13 mouse cellular contexts compared by ENCODE assay signal in the genomic region with DNA sequence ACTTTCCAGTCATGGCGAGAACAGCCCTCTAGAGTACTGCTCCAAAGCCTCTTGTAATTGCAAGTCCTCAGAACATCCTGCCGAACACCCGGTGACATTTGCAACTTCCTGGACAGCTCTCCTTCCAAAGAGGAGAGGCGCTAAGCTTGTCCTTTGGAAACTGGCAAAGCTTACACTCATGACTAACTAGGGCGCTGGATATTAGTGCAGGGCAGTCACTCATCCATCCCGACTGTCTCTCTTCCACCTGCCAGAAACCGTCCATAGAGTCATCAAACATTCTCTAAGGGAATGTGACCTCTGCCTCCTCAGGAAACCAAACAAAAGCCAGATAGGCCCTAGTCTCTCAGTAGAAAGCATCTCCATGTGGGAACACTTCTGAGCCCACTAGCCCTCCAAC. TPM values are rescaled to one million over a fixed set of nuclear protein-coding genes. Genes with fewer than 3 reads are reported as not detected.
DNase-seq lines count a peak whose midpoint lies in the region; ATAC-seq lines count a peak whose summit lies in the region.
"Had no signal": no experiment of that assay in that cellular context is flagged by ENCODE, and none has a peak within 500 bp of the region (broad histone marks: within the 10 kb centered on the region; RNA-seq: fewer than 3 reads in every experiment).

No protein-coding gene starts in this region.

- no peaks in the 10 kb centered on the region for H3K36me3 ChIP-seq in lung, embryonic 16.5 days (ENCODE audit: control insufficient read depth, insufficient read depth, low read length)
- H3K36me3 ChIP-seq: forebrain, embryonic 10.5 days had no signal

- DNase-seq in heart, adult 11 months, result peak; percentile 92
- DNase-seq in heart, adult 8-10 months (ENCODE audit: low spot score), result no peak
- no peak for DNase-seq in lung, postnatal 14 days
- peak; percentile 91 for DNase-seq in kidney, adult 9 months
- DNase-seq in skeletal muscle tissue, adult 2 months (ENCODE audit: low read depth, low spot score), result peak; percentile 51
- DNase-seq in urinary bladder, postnatal 36 days (ENCODE audit: low spot score in 2 of 2), result no peak
- DNase-seq: left cerebral cortex, postnatal 4 days had no signal

- peak overlapping the region; percentile 65 for H3K4me3 ChIP-seq in lung, embryonic 16.5 days (ENCODE audit: low read length)
- H3K4me3 ChIP-seq: forebrain, embryonic 10.5 days had no signal

- 42% methylated on average over 7 of the region's 7 CpGs for WGBS in lung, embryonic 16.5 days

- H3K27ac ChIP-seq in lung, embryonic 16.5 days (ENCODE audit: low read length), result no peak overlapping the region
- H3K27ac ChIP-seq: forebrain, embryonic 10.5 days; macrophage had no signal

- H3K4me2 ChIP-seq in lung, embryonic 16.5 days (ENCODE audit: low read depth, low read length), result peak overlapping the region; percentile 90

- H3K27me3 ChIP-seq in lung, embryonic 16.5 days (ENCODE audit: control insufficient read depth, insufficient read depth, low read depth, low read length), result no peaks in the 10 kb centered on the region; the same call in 1 of the 2 replicates
- H3K27me3 ChIP-seq: Patski had no signal

- no peak for ATAC-seq in lung, embryonic 16.5 days (ENCODE audit: low read depth)
- ATAC-seq in erythroblast, adult 5-6 weeks (replicated peaks; ENCODE audit: low FRiP score, poor library complexity, severe bottlenecking), result no peak
- ATAC-seq: Patski had no signal

- peaks cover 21% of the 10 kb centered on the region for H3K4me1 ChIP-seq in lung, embryonic 16.5 days (replicated peaks; ENCODE audit: control insufficient read depth, insufficient read depth, low read length)

- H3K9me3 ChIP-seq in lung, embryonic 16.5 days (ENCODE audit: control insufficient read depth, low read length), result no peaks in the 10 kb centered on the region
- H3K9me3 ChIP-seq: forebrain, embryonic 10.5 days had no signal

- no peak overlapping the region for H3K9ac ChIP-seq in lung, embryonic 16.5 days (ENCODE audit: low read length)

RNA-seq across cellular contexts. Expression of a gene that starts 3.6 kb away (rescaled TPM):
- total RNA-seq in heart, adult 8-10 months (2022), result 10 to 100 TPM in 2 of 4 experiments, 1 to 10 TPM in 2; 7.4 to 10.8 (median 9.5) TPM
- polyA plus RNA-seq in lung, embryonic 16.5 days (2015; fragmentation: Nextera tagmentation; extraction: Ambion mirVana), result 48.0 and 56.5 TPM in 2 replicates
- total RNA-seq in erythroblast, adult 5-6 weeks (2015; ENCODE audit: low replicate concordance), result not detected in 2 replicates
- total RNA-seq in erythroblast, adult 5-6 weeks (2017; ENCODE audit: low replicate concordance), result not detected in 2 replicates
- total RNA-seq: common myeloid progenitor, adult 5-6 weeks had no signal
- polyA plus RNA-seq: macrophage had no signal

Comparison
In these comparisons a context has a peak if more than half of its experiments do, and no peak if none do; other contexts are left out.
1. DNase-seq: peak in heart, adult 11 months (single experiment), kidney, adult 9 months (single experiment) and skeletal muscle tissue, adult 2 months (single experiment); none in heart, adult 8-10 months (single experiment), lung, postnatal 14 days (single experiment) and urinary bladder, postnatal 36 days (0 of 2).
2. RNA of a gene that starts 3.6 kb away (total RNA-seq): 7.4 to 10.8 TPM in heart, adult 8-10 months; not detected in erythroblast, adult 5-6 weeks; every median in the first group is over 4 times any median in the second.